Mouse (Mus musculus) forebrain, embryonic 12.5 days (tissue): ENCODE results near the gene Itpr2. TPM values are rescaled to one million over a fixed set of nuclear protein-coding genes. Genes with fewer than 3 reads are reported as not detected.

Experiments used
- ATAC-seq: fragments of 200-750 bp; cut with Nextera tagmentation; 2 replicates; pipeline ENCODE4 v1.8.0; 2017; ENCODE audit warnings: moderate TSS enrichment; ENCODE audit not compliant: low FRiP score
- H3K27ac ChIP-seq: fragments of 300-500 bp; sonication (generic); 2 replicates; pipeline ENCODE4 v1.5.1; 2016; ENCODE audit warnings: mild to moderate bottlenecking
- H3K27me3 ChIP-seq: fragments of 300-500 bp; sonication (generic); 2 replicates; pipeline ENCODE4 v1.6.1; 2016; ENCODE audit warnings: mild to moderate bottlenecking
- H3K36me3 ChIP-seq: fragments of 300-500 bp; sonication (generic); replicated peaks from 2 replicates; pipeline ENCODE4 v1.6.1; 2016; ENCODE audit warnings: mild to moderate bottlenecking
- H3K4me1 ChIP-seq: fragments of 300-500 bp; sonication (generic); 2 replicates; pipeline ENCODE4 v1.6.1; 2016
- H3K4me2 ChIP-seq: fragments of 300-500 bp; sonication (generic); 2 replicates; pipeline ENCODE4 v1.6.1; 2016; ENCODE audit warnings: mild to moderate bottlenecking, moderate library complexity
- H3K4me3 ChIP-seq: fragments of 300-500 bp; sonication (generic); replicated peaks from 2 replicates; pipeline ENCODE4 v1.5.1; 2016; ENCODE audit warnings: mild to moderate bottlenecking
- H3K9ac ChIP-seq: fragments of 300-500 bp; sonication (generic); 2 replicates; pipeline ENCODE4 v1.6.1; 2016; ENCODE audit warnings: mild to moderate bottlenecking
- H3K9me3 ChIP-seq: fragments of 300-500 bp; sonication (generic); 2 replicates; pipeline ENCODE4 v1.6.1; 2016
- WGBS: fragments of 180-500 bp; shearing (Covaris S2); methylation state at CpG from one replicate; pipeline ENCODE4 v1.1.7; 2016; 5-methylcytosine and 5-hydroxymethylcytosine counted together
- polyA plus RNA-seq: library from polyadenylated mRNA; unstranded; fragments of >200 nt; fragmentation: Nextera tagmentation; extraction: Ambion mirVana; gene quantifications from 2 replicates; pipeline ENCODE4 v1.2.1, GENCODE M21; 2016

Itpr2 gene
- polyA plus RNA-seq, 1 experiment from 2014 or later, result 3.4 TPM

DNA sequence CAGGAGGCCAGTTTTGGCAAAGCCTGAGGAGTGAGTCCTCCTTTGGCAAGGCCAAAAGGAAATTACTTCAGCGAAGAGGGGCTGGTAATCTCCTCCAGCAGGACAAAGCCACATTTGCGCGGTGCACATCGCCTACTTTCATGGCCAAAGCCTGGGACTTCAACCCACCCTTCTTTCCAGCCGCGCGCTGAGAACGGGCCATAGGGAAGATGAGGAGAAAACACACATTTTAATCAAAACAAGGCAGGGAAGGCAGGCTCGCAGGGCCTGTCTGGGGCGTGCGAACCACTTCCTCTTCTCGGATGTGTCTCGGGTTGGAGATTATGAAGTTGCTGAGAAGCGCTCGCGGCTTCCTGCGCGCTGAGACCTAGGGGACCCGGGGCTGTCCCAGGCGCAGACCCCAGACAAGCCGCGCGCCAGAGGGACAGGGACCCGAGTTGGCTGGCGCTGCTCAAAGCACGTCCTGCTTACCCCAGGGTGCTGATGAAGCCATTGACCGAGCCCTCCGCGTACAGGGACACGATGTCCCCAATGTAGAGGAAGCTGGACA is 632 bp downstream of the Itpr2 start:
- Histone ChIP-seq H3K4me2 (peak overlapping the region; percentile 98), H3K4me1 (peaks cover 18% of the 10 kb centered on the region), H3K9me3 (no peaks in the 10 kb centered on the region), H3K27me3 (peaks cover 53% of the 10 kb centered on the region), H3K27ac (no peak overlapping the region), H3K36me3 (no peaks in the 10 kb centered on the region), H3K4me3 (peak overlapping the region; percentile 67), H3K9ac (peak overlapping the region; percentile 62)
- under 1% methylated on average over 30 of the region's 30 CpGs for WGBS
- peak; percentile 53 for ATAC-seq

DNA sequence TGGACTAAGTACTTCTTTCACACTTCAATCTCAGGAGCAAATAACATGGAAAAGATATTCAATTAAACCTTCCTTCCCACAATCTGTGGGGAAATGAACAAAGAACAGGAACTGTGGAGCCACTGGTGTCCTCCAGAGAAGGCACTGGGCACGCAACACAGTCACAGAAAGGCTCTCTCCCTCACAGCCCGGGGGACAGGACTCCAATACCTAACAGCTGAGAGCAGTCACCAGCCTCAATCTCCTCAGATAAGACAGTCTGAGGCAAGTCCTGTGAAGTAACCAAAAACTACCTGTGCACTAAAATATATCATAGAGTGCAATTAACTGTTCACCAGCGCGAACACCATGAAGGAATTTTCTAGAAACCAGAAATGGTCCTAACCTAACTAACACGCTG is 1.3 kb downstream of the Itpr2 start:
- Histone ChIP-seq H3K27ac (no peak overlapping the region), H3K4me2 (no peak overlapping the region), H3K4me1 (peaks cover 18% of the 10 kb centered on the region)

DNA sequence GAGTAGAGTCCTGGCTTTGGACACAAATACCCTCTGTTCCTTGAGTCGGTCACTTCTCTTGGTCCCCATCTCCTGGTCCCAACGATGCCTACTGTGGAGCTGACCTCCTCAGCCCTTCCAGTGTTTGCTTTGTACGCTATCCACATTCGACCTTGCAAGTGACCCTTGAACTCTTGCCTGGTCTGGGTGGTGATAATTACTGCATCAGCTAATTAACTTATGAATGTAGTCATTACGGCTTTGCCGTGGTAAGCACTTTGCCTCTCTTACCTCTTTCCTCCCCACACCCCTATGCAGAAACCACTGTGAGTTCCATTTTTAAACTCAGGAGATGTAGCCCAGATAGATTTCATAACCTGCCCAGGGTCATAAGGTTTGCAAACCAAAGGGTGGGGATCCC is 1.8 kb downstream of the Itpr2 start:
- peaks cover 18% of the 10 kb centered on the region for H3K4me1 ChIP-seq
- no peak overlapping the region for H3K27ac ChIP-seq
- H3K9me3 ChIP-seq, result no peaks in the 10 kb centered on the region
- no peaks in the 10 kb centered on the region for H3K36me3 ChIP-seq
- no peak for ATAC-seq
- H3K27me3 ChIP-seq, result peaks cover 53% of the 10 kb centered on the region
- H3K4me2 ChIP-seq, result no peak overlapping the region
- H3K4me3 ChIP-seq, result no peak overlapping the region
- H3K9ac ChIP-seq, result no peak overlapping the region
- 69% methylated on average over 6 of the region's 6 CpGs for WGBS

More for the DNA sequence above, 1.3 kb downstream of the Itpr2 start:
- Histone ChIP-seq H3K9me3 (no peaks in the 10 kb centered on the region), H3K27me3 (peaks cover 53% of the 10 kb centered on the region), H3K36me3 (no peaks in the 10 kb centered on the region), H3K9ac (no peak overlapping the region), H3K4me3 (no peak overlapping the region)
- ATAC-seq, result no peak
- WGBS, result 72% methylated on average over 5 of the region's 5 CpGs

DNA sequence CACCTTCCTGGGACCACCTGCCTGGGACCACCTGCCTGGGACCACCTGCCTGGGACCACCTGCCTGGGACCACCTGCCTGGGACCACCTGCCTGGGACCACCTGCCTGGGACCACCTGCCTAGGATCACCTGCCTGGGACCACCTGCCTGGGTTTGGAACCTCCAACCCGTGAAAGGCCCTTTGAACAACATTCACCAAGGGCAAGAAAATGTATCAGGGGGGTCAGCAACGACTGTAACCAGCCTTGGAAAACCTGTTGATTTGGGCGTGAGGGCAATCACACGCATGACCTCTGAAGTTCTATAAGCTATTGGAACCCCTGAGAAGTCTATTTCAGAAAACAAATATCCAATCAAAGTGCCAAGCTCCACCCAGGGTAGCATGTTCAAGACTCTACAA is 2.5 kb downstream of the Itpr2 start:
- peaks cover 53% of the 10 kb centered on the region for H3K27me3 ChIP-seq
- no peak for ATAC-seq
- WGBS, result 83% methylated on average over 4 of the region's 4 CpGs
- peaks cover 18% of the 10 kb centered on the region for H3K4me1 ChIP-seq
- no peaks in the 10 kb centered on the region for H3K36me3 ChIP-seq
- H3K9ac ChIP-seq, result no peak overlapping the region
- H3K4me3 ChIP-seq, result no peak overlapping the region
- H3K27ac ChIP-seq, result no peak overlapping the region
- no peaks in the 10 kb centered on the region for H3K9me3 ChIP-seq
- no peak overlapping the region for H3K4me2 ChIP-seq

DNA sequence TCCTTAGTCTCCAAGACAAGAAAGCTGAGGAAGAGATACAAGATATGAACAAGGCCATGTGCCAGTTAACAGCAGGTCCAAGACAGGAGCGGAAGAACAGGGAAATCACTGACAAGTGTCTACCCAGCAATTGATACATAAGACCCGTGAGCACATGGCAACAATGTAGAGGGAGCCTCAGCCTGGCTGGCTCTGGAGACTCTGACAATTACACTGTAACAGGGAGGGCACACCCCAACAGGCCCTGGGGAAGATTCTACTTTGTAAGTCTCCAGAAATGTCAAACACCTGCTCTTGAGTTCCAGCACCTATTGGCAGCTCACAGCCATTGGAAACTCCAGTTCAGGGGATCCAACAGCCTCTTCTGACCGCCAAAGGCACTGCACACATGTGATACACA is 3.6 kb downstream of the Itpr2 start:
- WGBS, result 77% methylated on average over 3 of the region's 3 CpGs
- no peak overlapping the region for H3K4me2 ChIP-seq
- no peak overlapping the region for H3K9ac ChIP-seq
- H3K9me3 ChIP-seq, result no peaks in the 10 kb centered on the region
- no peaks in the 10 kb centered on the region for H3K36me3 ChIP-seq
- peaks cover 18% of the 10 kb centered on the region for H3K4me1 ChIP-seq
- no peak for ATAC-seq
- H3K27ac ChIP-seq, result no peak overlapping the region
- peaks cover 42% of the 10 kb centered on the region for H3K27me3 ChIP-seq
- no peak overlapping the region for H3K4me3 ChIP-seq

DNA sequence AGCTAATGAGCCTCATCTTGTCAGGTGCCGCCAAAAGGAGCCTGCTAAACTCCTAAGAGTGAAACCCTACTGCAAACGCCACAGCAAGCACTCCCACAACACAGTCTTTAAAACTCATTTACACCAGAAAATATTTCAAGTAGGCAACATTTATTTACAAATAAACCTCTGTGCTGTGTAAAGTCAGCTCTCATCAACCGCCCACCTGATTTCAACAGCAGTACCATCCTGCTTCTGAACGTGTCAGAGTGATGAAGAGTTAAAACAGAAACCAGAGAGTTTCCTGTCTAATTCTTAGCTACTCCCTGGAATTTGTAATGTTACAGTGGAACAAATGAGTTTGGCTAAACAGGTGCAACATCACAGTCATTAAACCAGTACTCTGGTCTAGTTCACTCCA is 4.2 kb downstream of the Itpr2 start:
- no peak for ATAC-seq
- no peak overlapping the region for H3K27ac ChIP-seq
- H3K4me2 ChIP-seq, result no peak overlapping the region
- no peaks in the 10 kb centered on the region for H3K9me3 ChIP-seq
- H3K36me3 ChIP-seq, result no peaks in the 10 kb centered on the region
- H3K4me1 ChIP-seq, result peaks cover 17% of the 10 kb centered on the region
- H3K27me3 ChIP-seq, result peaks cover 36% of the 10 kb centered on the region
- no peak overlapping the region for H3K4me3 ChIP-seq
- H3K9ac ChIP-seq, result no peak overlapping the region
- 75% methylated on average over 4 of the region's 4 CpGs for WGBS

DNA sequence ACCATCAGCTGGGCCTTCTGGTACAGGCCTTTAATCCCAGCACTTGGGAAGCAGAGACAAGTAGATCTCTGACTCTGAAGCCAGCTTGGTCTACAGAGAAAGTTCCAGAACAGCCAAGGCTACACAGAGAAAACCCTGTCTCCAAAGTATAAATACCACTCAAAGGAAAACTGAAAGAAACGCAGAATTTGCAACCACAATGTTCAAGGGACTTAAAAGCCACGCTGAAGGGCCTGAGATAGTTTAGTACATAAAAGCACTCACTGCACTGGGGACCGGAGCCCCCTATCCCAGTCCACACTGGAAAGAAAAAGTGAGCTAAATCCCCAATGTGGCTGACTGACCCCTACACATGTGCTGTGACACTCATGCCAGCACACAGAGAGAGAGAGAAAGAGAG is 4.6 kb downstream of the Itpr2 start:
- Histone ChIP-seq H3K27me3 (peaks cover 32% of the 10 kb centered on the region), H3K4me1 (peaks cover 13% of the 10 kb centered on the region), H3K36me3 (no peaks in the 10 kb centered on the region), H3K9ac (no peak overlapping the region), H3K9me3 (no peaks in the 10 kb centered on the region), H3K4me2 (no peak overlapping the region), H3K4me3 (no peak overlapping the region), H3K27ac (no peak overlapping the region)
- 82% methylated on average over 3 of the region's 3 CpGs for WGBS
- no peak for ATAC-seq

DNA sequence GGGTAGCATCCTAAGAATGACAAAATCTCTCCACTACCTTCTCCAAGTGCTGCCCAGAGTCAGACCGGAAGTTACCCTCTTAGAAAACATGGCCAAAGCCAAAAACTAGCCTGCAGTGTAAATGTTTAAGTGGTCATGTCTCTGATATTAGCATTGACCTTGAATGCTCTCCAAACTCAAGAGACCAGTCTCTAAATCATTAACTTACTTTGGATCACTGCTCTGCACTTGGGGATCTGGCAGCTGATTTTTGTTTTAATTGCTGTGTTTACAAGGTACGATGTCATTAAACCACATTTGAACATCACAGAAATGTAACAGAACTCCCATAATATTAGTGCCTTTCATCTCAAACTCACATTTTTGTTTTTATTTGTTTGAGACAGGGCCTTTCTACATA is 10.3 kb downstream of the Itpr2 start:
- Histone ChIP-seq H3K9me3 (no peaks in the 10 kb centered on the region), H3K27me3 (no peaks in the 10 kb centered on the region), H3K9ac (no peak overlapping the region), H3K36me3 (no peaks in the 10 kb centered on the region), H3K4me2 (no peak overlapping the region), H3K4me3 (no peak overlapping the region), H3K4me1 (no peaks in the 10 kb centered on the region), H3K27ac (no peak overlapping the region)
- ATAC-seq, result no peak
- 90% methylated on average over 2 of the region's 2 CpGs for WGBS

DNA sequence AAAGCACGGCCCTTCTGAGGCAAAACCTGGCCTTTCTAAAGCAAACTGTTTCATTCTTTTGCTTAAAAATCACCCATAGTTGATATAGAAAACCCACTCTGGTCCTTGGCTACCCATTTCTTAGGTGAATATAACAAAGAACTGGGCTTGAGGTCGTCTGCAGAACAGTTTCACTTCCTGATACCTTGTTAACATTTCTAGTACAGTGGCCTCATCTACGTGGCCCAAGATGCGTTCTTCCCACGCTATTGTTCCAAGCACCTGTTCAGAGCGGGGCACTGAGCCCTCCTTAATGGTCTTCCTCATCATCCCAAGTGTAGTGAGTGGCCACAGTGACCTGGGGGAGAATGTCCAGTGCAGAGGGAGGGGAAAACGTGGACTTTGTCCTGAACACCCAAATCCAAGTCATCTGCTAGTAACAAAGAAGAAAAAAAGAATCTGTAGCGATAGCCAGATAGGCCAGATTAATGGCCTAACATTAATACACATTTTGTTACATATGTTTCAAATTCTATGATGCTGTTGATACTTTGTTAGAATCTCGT is 11.5 kb downstream of the Itpr2 start:
- Histone ChIP-seq H3K4me1 (no peaks in the 10 kb centered on the region), H3K4me3 (no peak overlapping the region), H3K27me3 (no peaks in the 10 kb centered on the region), H3K4me2 (no peak overlapping the region), H3K36me3 (no peaks in the 10 kb centered on the region), H3K27ac (no peak overlapping the region), H3K9me3 (no peaks in the 10 kb centered on the region), H3K9ac (no peak overlapping the region)
- WGBS, result 83% methylated on average over 9 of the region's 9 CpGs
- ATAC-seq, result no peak

DNA sequence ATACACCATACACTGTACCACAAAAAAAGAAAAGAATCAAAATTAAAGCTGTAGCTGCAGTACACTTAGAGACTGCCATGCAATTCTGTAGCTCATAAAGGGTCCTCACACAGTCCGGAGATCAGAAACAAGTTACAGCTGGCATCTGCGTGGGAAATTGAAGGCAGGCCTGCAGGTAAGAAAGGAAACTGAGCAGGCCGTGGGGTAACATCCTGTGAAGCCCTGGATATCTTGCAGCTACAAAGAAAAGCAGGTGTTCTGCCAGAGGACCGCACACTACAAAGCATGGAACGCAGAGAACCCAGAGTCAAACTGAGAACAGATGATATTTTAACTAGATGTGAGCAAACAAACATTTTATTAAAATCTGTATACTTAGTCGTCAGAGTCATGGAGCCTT is 12.2 kb downstream of the Itpr2 start:
- H3K4me3 ChIP-seq, result no peak overlapping the region
- no peaks in the 10 kb centered on the region for H3K27me3 ChIP-seq
- no peak overlapping the region for H3K4me2 ChIP-seq
- no peak overlapping the region for H3K9ac ChIP-seq
- ATAC-seq, result no peak
- no peaks in the 10 kb centered on the region for H3K9me3 ChIP-seq
- no peak overlapping the region for H3K27ac ChIP-seq
- H3K36me3 ChIP-seq, result no peaks in the 10 kb centered on the region
- H3K4me1 ChIP-seq, result no peaks in the 10 kb centered on the region
- WGBS, result 91% methylated on average over 6 of the region's 6 CpGs

DNA sequence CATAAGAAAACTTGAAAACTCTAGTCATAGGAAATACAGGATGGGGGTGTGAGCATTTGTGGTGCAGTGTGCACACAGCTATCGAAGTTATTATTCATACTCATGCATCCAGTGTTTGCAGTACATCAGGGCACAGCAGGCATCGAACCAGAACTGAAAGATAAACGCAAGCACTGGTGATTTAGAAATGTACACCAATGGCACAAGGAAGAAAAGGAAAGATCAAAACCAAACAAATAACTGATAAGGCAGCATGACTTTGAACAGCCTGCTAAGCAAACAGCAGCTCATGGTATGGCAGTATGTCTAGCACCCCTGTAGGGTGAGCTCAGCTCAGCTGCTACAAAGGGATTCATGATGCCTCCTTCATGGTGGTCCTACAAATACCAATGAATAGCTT is 13.3 kb downstream of the Itpr2 start:
- Histone ChIP-seq H3K27me3 (no peaks in the 10 kb centered on the region), H3K27ac (no peak overlapping the region), H3K9me3 (no peaks in the 10 kb centered on the region), H3K9ac (no peak overlapping the region), H3K4me1 (no peaks in the 10 kb centered on the region), H3K4me2 (no peak overlapping the region), H3K36me3 (no peaks in the 10 kb centered on the region), H3K4me3 (no peak overlapping the region)
- no peak for ATAC-seq
- WGBS, result 83% methylated on average over 3 of the region's 3 CpGs

DNA sequence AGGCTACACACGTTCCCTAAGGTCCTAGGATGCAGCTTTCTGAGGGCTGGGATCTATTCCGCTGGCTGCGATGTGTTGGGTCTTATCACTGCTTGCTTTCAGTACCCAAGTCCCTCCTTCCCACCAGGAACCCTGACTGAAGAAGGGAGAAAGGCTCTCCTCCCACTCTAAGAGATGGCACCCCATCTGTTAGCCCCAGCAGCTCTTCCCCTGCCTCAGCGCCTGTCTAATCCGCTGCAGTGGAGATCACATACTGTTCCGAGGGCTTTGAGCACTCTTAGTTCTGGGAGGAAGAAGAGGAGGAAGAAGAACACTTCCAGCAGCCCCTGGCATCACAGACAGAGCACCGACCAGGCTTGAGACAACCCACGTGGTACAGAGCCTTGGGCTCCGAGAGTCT is 14.9 kb downstream of the Itpr2 start:
- Histone ChIP-seq H3K9ac (no peak overlapping the region), H3K9me3 (no peaks in the 10 kb centered on the region), H3K27me3 (no peaks in the 10 kb centered on the region), H3K4me3 (no peak overlapping the region), H3K4me1 (no peaks in the 10 kb centered on the region), H3K4me2 (no peak overlapping the region), H3K27ac (no peak overlapping the region), H3K36me3 (no peaks in the 10 kb centered on the region)
- 76% methylated on average over 9 of the region's 9 CpGs for whole genome bisulfite sequencing
- ATAC-seq, result no peak

DNA sequence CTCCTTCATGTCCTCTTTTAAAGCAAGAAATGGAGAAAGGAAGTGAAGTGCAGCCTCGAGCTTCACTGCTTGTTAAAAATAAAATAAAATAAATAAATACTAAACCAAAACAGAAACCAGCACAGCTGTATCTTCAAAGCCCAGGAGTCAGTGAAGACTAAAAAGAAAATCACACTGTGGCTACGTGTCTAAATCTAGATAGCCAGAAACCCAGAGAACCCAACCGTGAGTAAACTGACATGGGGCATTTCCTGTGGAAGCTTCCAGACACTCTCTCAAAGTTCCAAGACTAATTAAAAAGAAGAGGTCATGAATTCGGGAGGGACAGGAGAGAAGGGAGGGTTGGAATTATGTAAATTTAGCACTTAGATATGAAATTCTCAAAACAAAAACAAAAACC is 15.9 kb downstream of the Itpr2 start:
- H3K27me3 ChIP-seq, result no peaks in the 10 kb centered on the region
- H3K4me3 ChIP-seq, result no peak overlapping the region
- H3K27ac ChIP-seq, result no peak overlapping the region
- H3K36me3 ChIP-seq, result no peaks in the 10 kb centered on the region
- no peaks in the 10 kb centered on the region for H3K9me3 ChIP-seq
- 73% methylated on average over 4 of the region's 4 CpGs for WGBS
- no peak overlapping the region for H3K9ac ChIP-seq
- no peak overlapping the region for H3K4me2 ChIP-seq
- no peak for ATAC-seq
- no peaks in the 10 kb centered on the region for H3K4me1 ChIP-seq
